ENCODE assay signal across 20 mouse cellular contexts in genomic region chr3:125869873-125870272, GRCm38 (mm10).
DNase-seq lines count a peak whose midpoint lies in the region; ATAC-seq and TF ChIP-seq lines count a peak whose summit lies in the region.
"Had no signal": no experiment of that assay in that cellular context is flagged by ENCODE, and none has a peak within 500 bp of the region (broad histone marks: within the 10 kb centered on the region; RNA-seq: fewer than 3 reads in every experiment).

No protein-coding gene starts in this region.

- H3K9me3 ChIP-seq in kidney, postnatal 0 days (replicated peaks; ENCODE audit: low read length), result no peaks in the 10 kb centered on the region
- no peaks in the 10 kb centered on the region for H3K9me3 ChIP-seq in intestine, embryonic 16.5 days (ENCODE audit: control insufficient read depth, low read length)
- H3K9me3 ChIP-seq: embryonic facial prominence, embryonic 13.5 days; forebrain, embryonic 13.5 days; heart, embryonic 12.5 days; hindbrain, embryonic 10.5 days had no signal

- peak; percentile 83; the same call in 1 of the 2 replicates for ATAC-seq in kidney, postnatal 0 days (replicated peaks; ENCODE audit: low FRiP score, low read depth)
- ATAC-seq in intestine, embryonic 16.5 days, result no peak
- ATAC-seq: activated CD4-positive, CD25-positive, alpha-beta regulatory T cell, adult 4 months; forebrain, embryonic 13.5 days; forebrain, postnatal 0 days; Patski had no signal

- TF ChIP-seq CTCF in kidney, postnatal 0 days (IDR thresholded peaks at IDR 0.05; ENCODE audit: low read depth), result no peak

- no peaks in the 10 kb centered on the region for H3K4me1 ChIP-seq in kidney, postnatal 0 days (replicated peaks; ENCODE audit: insufficient read depth, low read length)
- H3K4me1 ChIP-seq in intestine, embryonic 16.5 days (ENCODE audit: control insufficient read depth, insufficient read depth, low read length), result no peaks in the 10 kb centered on the region
- H3K4me1 ChIP-seq: embryonic facial prominence, embryonic 13.5 days; forebrain, embryonic 13.5 days; heart, embryonic 12.5 days; hindbrain, embryonic 10.5 days had no signal

- 62% methylated on average over 4 of the region's 4 CpGs for WGBS in kidney, postnatal 0 days
- 92% methylated on average over 4 of the region's 4 CpGs for WGBS in intestine, embryonic 16.5 days

- no peak overlapping the region for H3K27ac ChIP-seq in kidney, postnatal 0 days
- H3K27ac ChIP-seq in intestine, embryonic 16.5 days (ENCODE audit: low read length), result no peak overlapping the region
- H3K27ac ChIP-seq: embryonic facial prominence, embryonic 13.5 days; forebrain, embryonic 13.5 days; hindbrain, embryonic 10.5 days had no signal

- no peaks in the 10 kb centered on the region for H3K36me3 ChIP-seq in kidney, postnatal 0 days (ENCODE audit: insufficient read depth, low read length)
- H3K36me3 ChIP-seq in intestine, embryonic 16.5 days (ENCODE audit: control insufficient read depth, insufficient read depth, low read length), result no peaks in the 10 kb centered on the region
- H3K36me3 ChIP-seq: embryonic facial prominence, embryonic 13.5 days; heart, embryonic 12.5 days; hindbrain, embryonic 10.5 days had no signal

- H3K4me2 ChIP-seq in kidney, postnatal 0 days (ENCODE audit: low read length), result no peak overlapping the region
- no peak overlapping the region for H3K4me2 ChIP-seq in intestine, embryonic 16.5 days (ENCODE audit: low read depth, low read length)
- H3K4me2 ChIP-seq: embryonic facial prominence, embryonic 13.5 days; forebrain, embryonic 13.5 days; heart, embryonic 12.5 days had no signal

- no peak overlapping the region for H3K4me3 ChIP-seq in kidney, postnatal 0 days (replicated peaks; ENCODE audit: low read depth, low read length)
- no peak overlapping the region for H3K4me3 ChIP-seq in intestine, embryonic 16.5 days (ENCODE audit: low read length)
- H3K4me3 ChIP-seq: embryonic facial prominence, embryonic 13.5 days; forebrain, embryonic 13.5 days; heart, embryonic 12.5 days; hindbrain, embryonic 10.5 days had no signal

- H3K27me3 ChIP-seq in kidney, postnatal 0 days (ENCODE audit: insufficient read depth, low read length), result no peaks in the 10 kb centered on the region
- H3K27me3 ChIP-seq in intestine, embryonic 16.5 days (replicated peaks; ENCODE audit: control insufficient read depth, insufficient read depth, low read length), result no peaks in the 10 kb centered on the region
- H3K27me3 ChIP-seq: CH12.LX; embryonic facial prominence, embryonic 13.5 days; forebrain, embryonic 13.5 days; heart, embryonic 12.5 days; Patski had no signal

- H3K9ac ChIP-seq in kidney, postnatal 0 days (ENCODE audit: low read depth, low read length), result no peak overlapping the region
- no peak overlapping the region for H3K9ac ChIP-seq in intestine, embryonic 16.5 days (ENCODE audit: low read depth, low read length)
- H3K9ac ChIP-seq: embryonic facial prominence, embryonic 13.5 days; forebrain, embryonic 13.5 days; forebrain, postnatal 0 days; heart, embryonic 12.5 days had no signal

- DNase-seq in kidney, adult 18-20 months, result peak; percentile 10
- DNase-seq in kidney, adult 9 months, result peak; percentile 62
- peak; percentile 35 for DNase-seq in kidney, postnatal 0 days (ENCODE audit: low spot score)
- DNase-seq in kidney, postnatal 36 days, result peak; percentile 29 to 44
- no peak for DNase-seq in thymus, adult 18-20 months
- no peak for DNase-seq in thymus, postnatal 0 days (ENCODE audit: low spot score)
- DNase-seq: adrenal gland, postnatal 14 days; cerebellum, adult 11-12 months; cerebellum, adult 9-10 months; cerebellum, postnatal 25 days; forebrain, postnatal 0 days; gastrocnemius, postnatal 14 days had no signal

Comparison
In these comparisons a context has a peak if more than half of its experiments do, and no peak if none do; other contexts are left out.
1. DNase-seq: peak in kidney, adult 18-20 months (single experiment), kidney, adult 9 months (single experiment), kidney, postnatal 0 days (single experiment) and kidney, postnatal 36 days (2 of 2); none in thymus, adult 18-20 months (0 of 2) and thymus, postnatal 0 days (single experiment).